Mouse (Mus musculus) brain, embryonic 14.5 days (tissue): ENCODE measurements at regions not wholly inside any gene's neighbourhood (a gene's known extent, or its start where the extent isn't known, plus 50 kb on each side); places are given as distances from the start of the nearest gene placed in this dataset.

Experiments used
- CTCF ChIP-seq: fragments of 200-500 bp; IDR thresholded peaks from 2 replicates; pipeline ENCODE4 v1.5.1; 2012; ENCODE audit warnings: inconsistent platforms, mild to moderate bottlenecking, moderate library complexity, borderline replicate concordance; ENCODE audit not compliant: insufficient read depth, insufficient read length; ENCODE audit errors: extremely low read depth
- POLR2A ChIP-seq: fragments of 200-500 bp; IDR thresholded peaks from 2 replicates; pipeline ENCODE4 v1.6.1; 2012; ENCODE audit warnings: mild to moderate bottlenecking, inconsistent platforms, borderline replicate concordance; ENCODE audit not compliant: poor library complexity, insufficient read depth, insufficient read length, severe bottlenecking; ENCODE audit errors: extremely low read depth

DNA sequence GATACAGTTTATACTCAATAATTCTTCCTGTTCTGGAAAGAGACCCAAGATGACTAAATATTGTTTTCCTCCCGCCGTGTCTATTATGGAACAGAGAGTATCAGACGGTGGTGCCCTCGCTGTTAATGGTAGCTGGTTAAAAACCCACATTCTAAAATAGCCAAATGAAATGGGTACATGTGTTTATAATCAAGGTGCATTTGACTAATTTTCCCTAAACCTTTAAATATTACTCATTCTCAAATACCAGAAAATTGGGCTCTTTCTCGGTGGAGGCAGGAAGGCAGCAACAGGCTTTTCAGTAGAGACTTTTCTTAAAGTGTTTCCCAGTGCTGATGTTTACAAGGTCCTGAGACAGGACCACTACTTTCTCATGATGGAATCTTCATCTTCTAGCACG, 199.8 kb upstream of the Habp2 start:
- TF ChIP-seq CTCF (no peak), POLR2A (no peak)
